Mouse (Mus musculus) naive thymus-derived CD4-positive, alpha-beta T cell, adult 2 months (primary cell): ENCODE data around the gene Exosc7.
A peak's percentile ranks its signal among the peaks of the same experiment; 100 is the strongest.

Experiments
- DNase-seq: peaks from one replicate; pipeline ENCODE4 v3.0.0-alpha.2; 2011; ENCODE audit warnings: low read depth

Exosc7 gene

GRCm38 (mm10) chr9:123112805-123113521 lies at the start of gene Exosc7, which contains the start of gene Zdhhc3:
TSS of gene Exosc7 (plus strand) at chr9:123113215.
TSS of gene Zdhhc3 (minus strand) at chr9:123113205.
- peak; percentile 91 for DNase-seq

- DNase-seq: no peak
Measured at GRCm38 (mm10) chr9:123079149-123079548, 33.9 kb upstream of the Exosc7 start.

GRCm38 (mm10) chr9:123080355-123080754 lies 32.7 kb upstream of the Exosc7 start:
- DNase-seq: no peak

- DNase-seq: no peak
Measured at GRCm38 (mm10) chr9:123080796-123081195, 32.2 kb upstream of the Exosc7 start.

- no peak for DNase-seq
Measured at GRCm38 (mm10) chr9:123085373-123085772, 27.6 kb upstream of the Exosc7 start.

- peak; percentile 56 for DNase-seq
Measured at GRCm38 (mm10) chr9:123087558-123087957, 25.5 kb upstream of the Exosc7 start.

- DNase-seq: no peak
Measured at GRCm38 (mm10) chr9:123090844-123091243, 22.2 kb upstream of the Exosc7 start.

- DNase-seq: no peak
Measured at GRCm38 (mm10) chr9:123099631-123100455, 13.2 kb upstream of the Exosc7 start.

- DNase-seq: no peak
Measured at GRCm38 (mm10) chr9:123103425-123103824, 9.6 kb upstream of the Exosc7 start.

GRCm38 (mm10) chr9:123104362-123104761 lies 8.7 kb upstream of the Exosc7 start:
- no peak for DNase-seq

GRCm38 (mm10) chr9:123107186-123107585 lies 5.8 kb upstream of the Exosc7 start:
- DNase-seq: no peak

GRCm38 (mm10) chr9:123109188-123109587 lies 3.8 kb upstream of the Exosc7 start:
- DNase-seq: no peak

- peak; percentile 52 for DNase-seq
Measured at GRCm38 (mm10) chr9:123111751-123112221, 1.2 kb upstream of the Exosc7 start.

- peak; percentile 34 for DNase-seq
Measured at GRCm38 (mm10) chr9:123113931-123114330, 916 bp downstream of the Exosc7 start.

GRCm38 (mm10) chr9:123115566-123115965 lies 2.6 kb downstream of the Exosc7 start:
- no peak for DNase-seq

GRCm38 (mm10) chr9:123123017-123123416 lies 10.0 kb downstream of the Exosc7 start:
- DNase-seq: no peak

GRCm38 (mm10) chr9:123123571-123124412 lies 10.8 kb downstream of the Exosc7 start:
- DNase-seq: peak; percentile 47

- DNase-seq: no peak
Measured at GRCm38 (mm10) chr9:123124413-123124981, 11.5 kb downstream of the Exosc7 start.

- no peak for DNase-seq
Measured at GRCm38 (mm10) chr9:123127663-123128062, 14.6 kb downstream of the Exosc7 start.

GRCm38 (mm10) chr9:123132994-123133393 lies 20.0 kb downstream of the Exosc7 start:
- DNase-seq: no peak

GRCm38 (mm10) chr9:123136953-123137682 lies 24.1 kb downstream of the Exosc7 start:
- no peak for DNase-seq
